Mouse (Mus musculus): ENCODE measurements around the gene Mmp14. TPM values are rescaled to one million over a fixed set of nuclear protein-coding genes. Genes with fewer than 3 reads are reported as not detected.

Gene Mmp14
- polyA plus RNA-seq, 1 experiment from 2014 or later = 81.0 TPM

GRCm38 (mm10) chr14:54429332-54430093 lies 1.9 kb upstream of the Mmp14 start:
- H3K9me3 ChIP-seq = no peaks in the 10 kb centered on the region
- no peak for ATAC-seq (ENCODE audit: low FRiP score, low read depth)
- H3K9ac ChIP-seq = peak overlapping the region; percentile 88; the same call in 1 of the 2 replicates
- 0 out of 2 replicates have a peak overlapping the region, but pooled peaks have one; percentile 11 for H3K4me3 ChIP-seq
- H3K27ac ChIP-seq = no peak overlapping the region
- peaks cover 46% of the 10 kb centered on the region; the same call in 1 of the 2 replicates for H3K4me1 ChIP-seq
- WGBS = 67% methylated on average over 7 of the region's 7 CpGs
- peak overlapping the region; percentile 71 for H3K4me2 ChIP-seq (replicated peaks)
- H3K36me3 ChIP-seq = peaks cover 3% of the 10 kb centered on the region; the same call in 1 of the 2 replicates
- H3K27me3 ChIP-seq (replicated peaks) = peaks cover 3% of the 10 kb centered on the region; the same call in 1 of the 2 replicates

GRCm38 (mm10) chr14:54430406-54431145 lies 836 bp upstream of the Mmp14 start:
- WGBS = 4% methylated on average over 18 of the region's 18 CpGs
- peak overlapping the region; percentile 71 for H3K4me2 ChIP-seq (replicated peaks)
- H3K9me3 ChIP-seq = no peaks in the 10 kb centered on the region
- no peak for ATAC-seq (ENCODE audit: low FRiP score, low read depth)
- 0 out of 2 replicates have a peak overlapping the region, but pooled peaks have one; percentile 29 for H3K27ac ChIP-seq
- peak overlapping the region; percentile 62 for H3K4me3 ChIP-seq
- peak overlapping the region; percentile 88 for H3K9ac ChIP-seq
- peaks cover 3% of the 10 kb centered on the region; the same call in 1 of the 2 replicates for H3K36me3 ChIP-seq
- peaks cover 3% of the 10 kb centered on the region; the same call in 1 of the 2 replicates for H3K27me3 ChIP-seq (replicated peaks)
- H3K4me1 ChIP-seq = peaks cover 46% of the 10 kb centered on the region

GRCm38 (mm10) chr14:54432078-54432836 lies 845 bp downstream of the Mmp14 start:
- 4% methylated on average over 54 of the region's 54 CpGs for WGBS
- Histone ChIP-seq H3K4me3 (peak overlapping the region; percentile 62), H3K4me1 (peaks cover 44% of the 10 kb centered on the region), H3K4me2 (replicated peaks) (peak overlapping the region; percentile 71), H3K36me3 (peaks cover 6% of the 10 kb centered on the region; the same call in 1 of the 2 replicates), H3K9ac (peak overlapping the region; percentile 88), H3K27me3 (replicated peaks) (peaks cover 3% of the 10 kb centered on the region; the same call in 1 of the 2 replicates), H3K27ac (peak overlapping the region; percentile 51; the same call in 1 of the 2 replicates), H3K9me3 (no peaks in the 10 kb centered on the region)
- ATAC-seq (ENCODE audit: low FRiP score, low read depth) = peak; percentile 18; the same call in 1 of the 2 replicates

- Histone ChIP-seq H3K9ac (peak overlapping the region; percentile 88), H3K4me1 (peaks cover 38% of the 10 kb centered on the region), H3K4me3 (peak overlapping the region; percentile 62), H3K9me3 (no peaks in the 10 kb centered on the region), H3K27ac (no peak overlapping the region), H3K36me3 (peaks cover 11% of the 10 kb centered on the region; the same call in 1 of the 2 replicates), H3K27me3 (replicated peaks) (peaks cover 3% of the 10 kb centered on the region; the same call in 1 of the 2 replicates), H3K4me2 (replicated peaks) (peak overlapping the region; percentile 71)
- 0 out of 2 replicates have a peak, but pooled peaks have one; percentile 6 for ATAC-seq (ENCODE audit: low FRiP score, low read depth)
- WGBS = 52% methylated on average over 17 of the region's 17 CpGs
Observed at GRCm38 (mm10) chr14:54432837-54433830, 1.7 kb downstream of the Mmp14 start.

DNA sequence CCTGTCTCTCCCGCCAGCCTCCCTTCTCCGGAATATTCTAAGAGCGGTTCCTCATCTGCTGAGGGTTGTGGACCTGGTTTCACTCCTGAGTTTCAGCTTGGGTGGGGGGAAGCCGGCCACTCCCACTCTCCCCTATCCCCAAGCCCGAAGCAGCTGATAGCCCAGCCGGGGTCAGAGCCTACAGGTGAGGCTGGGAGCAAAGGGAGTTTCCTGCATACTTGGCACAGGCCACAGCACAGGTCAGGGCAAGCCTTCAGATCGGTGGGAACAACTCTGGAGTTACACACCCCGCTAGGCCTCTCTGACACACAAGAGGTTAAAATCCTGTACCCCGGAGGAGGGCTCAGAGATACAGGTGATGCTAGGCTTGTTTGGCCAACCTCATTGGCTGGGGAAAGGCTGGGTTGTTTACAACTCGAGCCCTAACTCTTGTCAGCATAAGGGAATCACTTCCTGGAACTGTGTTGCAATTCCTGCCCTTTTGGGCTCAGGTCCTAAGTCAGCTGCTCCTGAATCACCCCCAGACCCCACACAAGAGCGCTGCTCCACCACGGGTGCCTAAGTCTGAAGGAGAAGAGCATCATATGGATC lies 2.6 kb downstream of the Mmp14 start:
- no peaks in the 10 kb centered on the region for H3K9me3 ChIP-seq
- 77% methylated on average over 12 of the region's 12 CpGs for WGBS
- peaks cover 3% of the 10 kb centered on the region; the same call in 1 of the 2 replicates for H3K27me3 ChIP-seq (replicated peaks)
- peaks cover 38% of the 10 kb centered on the region for H3K4me1 ChIP-seq
- peaks cover 19% of the 10 kb centered on the region for H3K36me3 ChIP-seq
- peak overlapping the region; percentile 71 for H3K4me2 ChIP-seq (replicated peaks)
- H3K4me3 ChIP-seq = peak overlapping the region; percentile 62; the same call in 1 of the 2 replicates
- no peak for ATAC-seq (ENCODE audit: low FRiP score, low read depth)
- H3K27ac ChIP-seq = no peak overlapping the region
- H3K9ac ChIP-seq = no peak overlapping the region

- peaks cover 3% of the 10 kb centered on the region; the same call in 1 of the 2 replicates for H3K27me3 ChIP-seq (replicated peaks)
- H3K4me3 ChIP-seq = no peak overlapping the region
- ATAC-seq (ENCODE audit: low FRiP score, low read depth) = no peak
- no peak overlapping the region for H3K9ac ChIP-seq
- no peak overlapping the region for H3K4me2 ChIP-seq (replicated peaks)
- H3K9me3 ChIP-seq = no peaks in the 10 kb centered on the region
- H3K27ac ChIP-seq = no peak overlapping the region
- H3K4me1 ChIP-seq = peaks cover 25% of the 10 kb centered on the region
- H3K36me3 ChIP-seq = peaks cover 28% of the 10 kb centered on the region
- 87% methylated on average over 11 of the region's 11 CpGs for WGBS
Observed at GRCm38 (mm10) chr14:54435194-54435918, 3.9 kb downstream of the Mmp14 start.

- H3K9me3 ChIP-seq = no peaks in the 10 kb centered on the region
- H3K4me2 ChIP-seq (replicated peaks) = no peak overlapping the region
- H3K4me1 ChIP-seq = peaks cover under 1% of the 10 kb centered on the region; the same call in 1 of the 2 replicates
- no peak overlapping the region for H3K4me3 ChIP-seq
- no peak overlapping the region for H3K27ac ChIP-seq
- whole genome bisulfite sequencing = 84% methylated on average over 12 of the region's 12 CpGs
- no peak for ATAC-seq (ENCODE audit: low FRiP score, low read depth)
- H3K27me3 ChIP-seq (replicated peaks) = no peaks in the 10 kb centered on the region
- peaks cover 34% of the 10 kb centered on the region for H3K36me3 ChIP-seq
- no peak overlapping the region for H3K9ac ChIP-seq
Observed at GRCm38 (mm10) chr14:54439155-54439554, 7.7 kb downstream of the Mmp14 start.

DNA sequence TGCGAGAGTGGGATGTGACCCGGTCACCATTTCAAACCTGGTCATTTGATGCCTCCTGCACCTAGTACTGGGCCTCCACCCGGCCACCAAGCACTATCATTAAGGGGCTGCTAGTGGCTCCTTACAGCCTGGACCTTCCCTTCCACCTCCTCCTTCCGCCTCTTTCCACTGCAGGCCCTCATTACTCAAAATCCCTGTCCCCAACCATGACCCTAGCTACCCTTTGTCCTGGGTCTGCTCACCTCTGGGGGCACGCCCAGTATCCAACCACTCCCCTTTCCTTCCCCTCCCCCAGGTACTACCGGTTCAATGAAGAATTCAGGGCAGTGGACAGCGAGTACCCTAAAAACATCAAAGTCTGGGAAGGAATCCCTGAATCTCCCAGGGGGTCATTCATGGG lies 8.2 kb downstream of the Mmp14 start:
- Histone ChIP-seq H3K4me3 (no peak overlapping the region), H3K9ac (no peak overlapping the region), H3K9me3 (no peaks in the 10 kb centered on the region), H3K4me2 (replicated peaks) (no peak overlapping the region), H3K36me3 (peaks cover 34% of the 10 kb centered on the region), H3K27me3 (replicated peaks) (no peaks in the 10 kb centered on the region), H3K4me1 (no peaks in the 10 kb centered on the region; the same call in 1 of the 2 replicates), H3K27ac (no peak overlapping the region)
- ATAC-seq (ENCODE audit: low FRiP score, low read depth) = no peak
- 64% methylated on average over 7 of the region's 7 CpGs for WGBS

DNA sequence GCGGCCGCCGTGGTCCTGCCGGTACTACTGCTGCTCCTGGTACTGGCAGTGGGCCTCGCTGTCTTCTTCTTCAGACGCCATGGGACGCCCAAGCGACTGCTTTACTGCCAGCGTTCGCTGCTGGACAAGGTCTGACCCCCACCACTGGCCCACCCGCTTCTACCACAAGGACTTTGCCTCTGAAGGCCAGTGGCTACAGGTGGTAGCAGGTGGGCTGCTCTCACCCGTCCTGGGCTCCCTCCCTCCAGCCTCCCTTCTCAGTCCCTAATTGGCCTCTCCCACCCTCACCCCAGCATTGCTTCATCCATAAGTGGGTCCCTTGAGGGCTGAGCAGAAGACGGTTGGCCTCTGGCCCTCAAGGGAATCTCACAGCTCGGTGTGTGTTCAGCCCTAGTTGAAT lies 9.1 kb downstream of the Mmp14 start:
- H3K9ac ChIP-seq = no peak overlapping the region
- ATAC-seq (ENCODE audit: low FRiP score, low read depth) = no peak
- no peaks in the 10 kb centered on the region for H3K27me3 ChIP-seq (replicated peaks)
- H3K9me3 ChIP-seq = no peaks in the 10 kb centered on the region
- no peak overlapping the region for H3K27ac ChIP-seq
- WGBS = 93% methylated on average over 14 of the region's 14 CpGs
- no peaks in the 10 kb centered on the region for H3K4me1 ChIP-seq
- no peak overlapping the region for H3K4me2 ChIP-seq (replicated peaks)
- no peak overlapping the region for H3K4me3 ChIP-seq
- peaks cover 34% of the 10 kb centered on the region for H3K36me3 ChIP-seq

- Histone ChIP-seq H3K4me2 (replicated peaks) (no peak overlapping the region), H3K4me3 (no peak overlapping the region), H3K27me3 (replicated peaks) (no peaks in the 10 kb centered on the region), H3K9me3 (no peaks in the 10 kb centered on the region), H3K4me1 (no peaks in the 10 kb centered on the region), H3K36me3 (peaks cover 31% of the 10 kb centered on the region), H3K27ac (no peak overlapping the region), H3K9ac (no peak overlapping the region)
- 87% methylated on average over 4 of the region's 4 CpGs for WGBS
- ATAC-seq (ENCODE audit: low FRiP score, low read depth) = no peak
Observed at GRCm38 (mm10) chr14:54441365-54441764, 10.0 kb downstream of the Mmp14 start.

Measured in neural tube, embryonic 12.5 days (tissue).